ENCODE assay signal across 8 mouse cellular contexts in the genomic region with DNA sequence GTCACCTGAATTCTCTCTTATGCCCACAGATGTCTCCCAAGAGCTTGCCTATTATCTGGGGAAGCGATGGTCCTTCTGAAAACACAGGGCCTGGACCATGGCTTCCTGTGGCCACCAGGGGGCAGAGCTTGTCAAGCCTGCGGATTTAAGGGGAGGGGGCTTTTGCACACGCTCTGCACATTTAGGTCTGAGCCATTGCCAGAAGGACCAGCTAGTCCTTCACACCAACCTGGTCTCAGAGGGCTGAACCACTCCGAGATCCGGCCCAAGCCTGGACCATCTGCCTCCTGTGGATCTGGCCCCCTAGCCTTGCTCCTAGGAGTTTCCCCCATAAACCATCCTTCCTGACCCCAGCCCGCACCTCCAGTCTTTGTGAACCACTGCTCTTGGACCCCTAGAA. TPM values are rescaled to one million over a fixed set of nuclear protein-coding genes. Genes with fewer than 3 reads are reported as not detected.
DNase-seq lines count a peak whose midpoint lies in the region; ATAC-seq lines count a peak whose summit lies in the region.

No protein-coding gene starts in this region.

- peaks cover 74% of the 10 kb centered on the region for H3K27me3 ChIP-seq in hindbrain, embryonic 12.5 days
- H3K27me3 ChIP-seq in liver, embryonic 16.5 days (ENCODE audit: control insufficient read depth, insufficient read depth, low read depth, low read length): peaks cover 71% of the 10 kb centered on the region
- 0 out of 2 replicates have a peak, but pooled peaks cover 7% of the 10 kb centered on the region for H3K27me3 ChIP-seq in stomach, embryonic 16.5 days (ENCODE audit: control insufficient read depth, insufficient read depth, low read length)

- no peak overlapping the region for H3K27ac ChIP-seq in hindbrain, embryonic 12.5 days
- 0 out of 2 replicates have a peak overlapping the region, but pooled peaks have one; percentile 35 for H3K27ac ChIP-seq in liver, embryonic 16.5 days (ENCODE audit: low read length)
- no peak overlapping the region for H3K27ac ChIP-seq in stomach, embryonic 16.5 days (ENCODE audit: low read length)

- H3K36me3 ChIP-seq in hindbrain, embryonic 12.5 days: peaks cover 6% of the 10 kb centered on the region
- no peaks in the 10 kb centered on the region for H3K36me3 ChIP-seq in liver, embryonic 16.5 days (ENCODE audit: control insufficient read depth, insufficient read depth)
- no peaks in the 10 kb centered on the region for H3K36me3 ChIP-seq in stomach, embryonic 16.5 days (ENCODE audit: control insufficient read depth, insufficient read depth, low read length)

- H3K9me3 ChIP-seq in hindbrain, embryonic 12.5 days (replicated peaks): 0 out of 2 replicates have a peak, but pooled peaks cover 3% of the 10 kb centered on the region
- H3K9me3 ChIP-seq in liver, embryonic 16.5 days (replicated peaks; ENCODE audit: control insufficient read depth, low read length): no peaks in the 10 kb centered on the region
- no peaks in the 10 kb centered on the region for H3K9me3 ChIP-seq in stomach, embryonic 16.5 days (replicated peaks; ENCODE audit: control insufficient read depth, low read length)

- no peak overlapping the region for H3K4me2 ChIP-seq in hindbrain, embryonic 12.5 days (replicated peaks)
- H3K4me2 ChIP-seq in liver, embryonic 16.5 days (ENCODE audit: low read depth, low read length): peak overlapping the region; percentile 74
- peak overlapping the region; percentile 87 for H3K4me2 ChIP-seq in stomach, embryonic 16.5 days (ENCODE audit: low read depth, low read length)

- ATAC-seq in frontal cortex, adult (ENCODE audit: low TSS enrichment): 0 out of 2 replicates have a peak, but pooled peaks have one; percentile 47
- ATAC-seq in hindbrain, embryonic 12.5 days (ENCODE audit: low FRiP score): peak; percentile 30; the same call in 1 of the 2 replicates
- peak; percentile 42; the same call in 1 of the 2 replicates for ATAC-seq in liver, embryonic 16.5 days (ENCODE audit: low read depth)
- no peak for ATAC-seq in stomach, embryonic 16.5 days (ENCODE audit: insufficient read depth, low FRiP score)

- WGBS in hindbrain, embryonic 12.5 days: 12% methylated on average over 6 of the region's 6 CpGs
- WGBS in liver, embryonic 16.5 days (ENCODE audit: insufficient replicate concordance): 13% methylated on average over 6 of the region's 6 CpGs
- 20% methylated on average over 6 of the region's 6 CpGs for WGBS in stomach, embryonic 16.5 days

- H3K4me3 ChIP-seq in hindbrain, embryonic 12.5 days: no peak overlapping the region
- H3K4me3 ChIP-seq in liver, embryonic 16.5 days (ENCODE audit: low read depth, low read length): peak overlapping the region; percentile 44
- peak overlapping the region; percentile 55; the same call in 1 of the 2 replicates for H3K4me3 ChIP-seq in stomach, embryonic 16.5 days (replicated peaks; ENCODE audit: low read length)

- H3K9ac ChIP-seq in hindbrain, embryonic 12.5 days: no peak overlapping the region
- peak overlapping the region; percentile 38 for H3K9ac ChIP-seq in liver, embryonic 16.5 days (ENCODE audit: low read depth, low read length)
- H3K9ac ChIP-seq in stomach, embryonic 16.5 days (ENCODE audit: low read length): peak overlapping the region; percentile 14; the same call in 1 of the 2 replicates

- peaks cover 27% of the 10 kb centered on the region for H3K4me1 ChIP-seq in hindbrain, embryonic 12.5 days
- peaks cover 35% of the 10 kb centered on the region for H3K4me1 ChIP-seq in liver, embryonic 16.5 days (ENCODE audit: control insufficient read depth, low read depth, low read length)
- H3K4me1 ChIP-seq in stomach, embryonic 16.5 days (ENCODE audit: control insufficient read depth, insufficient read depth, low read length): peaks cover 21% of the 10 kb centered on the region

- DNase-seq in frontal cortex, postnatal 36 days (ENCODE audit: low spot score in 2 of 2): no peak
- peak; percentile 42 to 48 for DNase-seq in B cell, adult 2 months
- peak; percentile 44 to 69 for DNase-seq in cerebellum, postnatal 25 days
- DNase-seq in frontal cortex, postnatal 10 days (ENCODE audit: low spot score in 2 of 2): no peak

RNA-seq across cellular contexts. Expression of gene Artn, which starts 1.3 kb away (rescaled TPM):
- 1.7 and 2.3 TPM in 2 replicates for polyA plus RNA-seq in hindbrain, embryonic 12.5 days (2016; fragmentation: Nextera tagmentation; extraction: Ambion mirVana)
- polyA plus RNA-seq in liver, embryonic 16.5 days (2015; fragmentation: Nextera tagmentation; extraction: Ambion mirVana): 2.2 and 2.3 TPM in 2 replicates
- polyA plus RNA-seq in stomach, embryonic 16.5 days (2015; fragmentation: Nextera tagmentation; extraction: Ambion mirVana): 5.3 and 7.8 TPM in 2 replicates

RNA-seq across cellular contexts. Expression of gene Ipo13, which starts 13.4 kb away (rescaled TPM):
- 62.2 and 65.5 TPM in 2 replicates for polyA plus RNA-seq in hindbrain, embryonic 12.5 days (2016; fragmentation: Nextera tagmentation; extraction: Ambion mirVana)
- 17.4 and 17.5 TPM in 2 replicates for polyA plus RNA-seq in liver, embryonic 16.5 days (2015; fragmentation: Nextera tagmentation; extraction: Ambion mirVana)
- 42.4 and 43.8 TPM in 2 replicates for polyA plus RNA-seq in stomach, embryonic 16.5 days (2015; fragmentation: Nextera tagmentation; extraction: Ambion mirVana)

RNA-seq across cellular contexts. Expression of gene Dph2, which starts 36.4 kb away (rescaled TPM):
- 20.5 and 22.4 TPM in 2 replicates for polyA plus RNA-seq in hindbrain, embryonic 12.5 days (2016; fragmentation: Nextera tagmentation; extraction: Ambion mirVana)
- polyA plus RNA-seq in liver, embryonic 16.5 days (2015; fragmentation: Nextera tagmentation; extraction: Ambion mirVana): 5.1 and 5.8 TPM in 2 replicates
- 16.5 and 19.4 TPM in 2 replicates for polyA plus RNA-seq in stomach, embryonic 16.5 days (2015; fragmentation: Nextera tagmentation; extraction: Ambion mirVana)

RNA-seq across cellular contexts. Expression of gene Atp6v0b, which starts 41.1 kb away (rescaled TPM):
- polyA plus RNA-seq in hindbrain, embryonic 12.5 days (2016; fragmentation: Nextera tagmentation; extraction: Ambion mirVana): 267 and 289 TPM in 2 replicates
- polyA plus RNA-seq in liver, embryonic 16.5 days (2015; fragmentation: Nextera tagmentation; extraction: Ambion mirVana): 160 and 165 TPM in 2 replicates
- polyA plus RNA-seq in stomach, embryonic 16.5 days (2015; fragmentation: Nextera tagmentation; extraction: Ambion mirVana): 224 and 241 TPM in 2 replicates

RNA-seq across cellular contexts. Expression of gene B4galt2, which starts 44.9 kb away (rescaled TPM):
- 43.9 and 44.3 TPM in 2 replicates for polyA plus RNA-seq in hindbrain, embryonic 12.5 days (2016; fragmentation: Nextera tagmentation; extraction: Ambion mirVana)
- polyA plus RNA-seq in liver, embryonic 16.5 days (2015; fragmentation: Nextera tagmentation; extraction: Ambion mirVana): 0.76 and 1.3 TPM in 2 replicates
- polyA plus RNA-seq in stomach, embryonic 16.5 days (2015; fragmentation: Nextera tagmentation; extraction: Ambion mirVana): 11.4 and 14.6 TPM in 2 replicates

Comparison
In these comparisons a context has a peak if more than half of its experiments do, and no peak if none do; other contexts are left out.
1. DNase-seq: peak in B cell, adult 2 months (2 of 2) and cerebellum, postnatal 25 days (2 of 2); none in frontal cortex, postnatal 36 days (0 of 2) and frontal cortex, postnatal 10 days (0 of 2).